Mouse (Mus musculus) spleen, postnatal 14 days (tissue): ENCODE data around the gene 4930442H23Rik.
"Not testable (repeated sequence)": the region's sequence is repeated elsewhere in the genome, so short reads cannot be mapped to it uniquely, and the experiment has no call there.

Experiments
- DNase-seq, 2 experiments: peaks; one replicate each; pipeline ENCODE4 v3.0.0; 2021 to 2022; ENCODE audit warnings: low spot score in 2 of 2

The 4930442H23Rik gene

DNA sequence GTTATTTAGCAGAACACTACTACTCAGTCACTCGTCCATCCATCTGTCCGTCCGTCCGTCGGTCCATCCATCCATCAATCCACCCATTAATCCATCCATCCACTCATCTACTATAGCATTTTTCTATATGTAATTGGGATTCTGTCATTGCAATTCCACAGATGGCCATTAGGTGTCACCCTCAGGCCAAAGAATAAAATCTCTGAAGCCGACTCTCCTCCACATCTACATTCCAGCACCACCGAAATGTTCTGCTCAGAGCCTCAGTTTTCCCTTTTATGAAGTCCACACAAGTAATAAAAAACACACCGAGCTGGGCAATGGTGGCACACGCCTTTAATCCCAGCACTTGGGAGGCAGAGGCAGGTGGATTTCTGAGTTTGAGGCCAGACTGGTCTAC is 14.6 kb upstream of the 4930442H23Rik start:
- peak in 1 of 2 experiments; percentile 56 for DNase-seq

DNA sequence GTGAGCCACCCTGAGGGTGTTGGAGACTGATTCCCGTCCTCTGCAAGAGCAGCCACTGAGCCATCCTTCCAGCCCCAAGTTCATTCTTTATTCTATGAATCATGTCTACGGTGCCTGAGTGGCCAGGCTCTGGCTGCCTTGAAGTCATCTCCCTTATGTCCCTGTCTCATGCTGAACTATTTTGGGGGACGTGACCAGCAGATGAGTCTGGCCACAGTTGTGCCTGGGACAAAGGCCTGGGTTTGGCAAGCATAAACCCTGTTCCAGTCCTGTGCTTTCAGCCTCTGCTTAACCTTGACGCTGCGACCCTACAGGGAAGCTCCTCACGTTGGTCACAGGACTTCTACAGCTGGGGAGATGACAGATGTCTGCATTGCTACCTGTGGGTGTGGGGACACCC is 13.7 kb upstream of the 4930442H23Rik start:
- DNase-seq: no peak

DNA sequence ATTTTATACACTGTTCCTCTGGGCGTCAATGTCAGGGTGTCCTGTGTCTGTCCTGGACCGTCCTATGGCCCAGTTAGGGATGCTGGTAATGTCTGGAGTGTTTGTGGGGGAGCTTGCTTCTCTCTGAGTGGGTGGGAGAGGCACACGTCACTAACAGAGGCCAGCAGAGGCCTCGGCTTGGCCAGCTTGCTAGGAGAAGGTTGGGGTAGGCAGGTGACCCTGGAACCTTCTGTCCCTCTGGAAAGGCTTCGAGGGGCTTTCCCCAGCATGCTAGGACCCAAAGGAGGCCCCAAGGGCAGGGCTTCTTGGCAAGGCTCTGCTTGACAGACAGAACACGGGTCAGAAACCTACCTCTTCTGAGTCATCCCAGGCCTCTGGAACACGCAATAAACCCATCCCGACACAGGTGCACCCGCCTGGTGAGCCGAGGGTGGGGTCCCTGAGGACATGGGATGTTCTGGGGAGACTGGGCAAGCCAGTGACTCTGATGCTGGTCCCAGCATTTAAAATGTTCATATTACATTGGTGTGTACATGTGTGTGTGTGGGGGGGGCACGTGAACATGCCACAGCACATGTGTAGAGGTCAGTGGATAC is 12.9 kb upstream of the 4930442H23Rik start:
- DNase-seq: no peak

DNA sequence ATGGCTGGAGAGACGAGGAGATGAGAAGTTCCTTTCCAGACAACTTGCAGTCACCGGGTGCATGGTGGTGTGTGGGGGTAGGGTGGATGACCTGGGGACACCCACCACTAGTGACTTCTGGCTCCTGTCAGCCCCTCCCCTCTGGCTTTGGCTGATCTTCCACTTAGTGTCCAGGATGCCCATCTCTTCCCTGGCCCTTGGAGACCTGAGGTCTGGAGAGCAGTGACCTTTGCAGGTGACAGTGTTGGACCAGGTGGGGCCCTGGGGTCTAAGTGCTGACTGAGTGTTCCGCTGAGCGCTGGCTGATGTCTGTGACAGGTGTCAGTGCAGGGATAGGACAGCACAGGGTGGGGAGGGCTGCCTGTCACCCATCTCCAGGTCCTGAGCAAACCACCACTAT is 11.7 kb upstream of the 4930442H23Rik start:
- DNase-seq: no peak

DNA sequence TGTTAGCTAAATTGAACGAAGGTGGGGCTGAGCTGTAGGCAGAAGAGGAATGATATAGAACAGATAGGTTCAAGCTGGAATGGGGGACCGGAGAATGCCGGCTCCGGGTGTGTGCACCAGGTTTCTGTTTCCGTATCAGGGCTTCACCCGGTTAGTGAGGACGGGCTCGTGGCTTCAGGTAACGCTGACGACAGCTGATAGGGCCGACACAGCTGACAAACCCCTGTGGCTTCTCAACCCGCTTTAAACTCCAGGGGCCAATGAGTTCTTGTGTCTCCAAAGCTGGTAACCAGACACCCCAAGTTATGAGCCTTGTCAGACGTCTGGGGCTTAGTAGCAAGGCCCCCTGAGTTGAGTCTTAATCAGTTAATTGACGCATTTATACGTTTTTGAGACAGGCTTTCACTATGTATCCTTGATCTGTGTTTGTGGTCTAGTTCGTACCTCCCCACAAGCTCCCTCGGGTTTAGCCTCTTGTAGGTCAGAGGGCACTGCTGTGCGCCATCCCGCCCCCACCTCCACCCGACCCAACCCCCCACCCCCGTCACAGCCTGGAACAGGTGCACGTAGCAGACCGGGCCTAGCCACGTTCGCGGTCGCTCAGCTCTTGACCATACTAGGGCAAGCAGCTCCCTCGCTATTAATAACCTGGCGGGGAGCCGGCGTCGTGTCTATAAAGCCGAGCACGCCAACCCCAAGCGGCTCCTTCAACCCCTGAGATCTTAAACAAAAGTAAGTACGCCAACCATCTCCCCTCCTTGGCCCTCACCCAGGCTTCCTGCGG is 10.5 kb upstream of the 4930442H23Rik start:
- peak in 1 of 2 experiments; percentile 44 for DNase-seq

DNA sequence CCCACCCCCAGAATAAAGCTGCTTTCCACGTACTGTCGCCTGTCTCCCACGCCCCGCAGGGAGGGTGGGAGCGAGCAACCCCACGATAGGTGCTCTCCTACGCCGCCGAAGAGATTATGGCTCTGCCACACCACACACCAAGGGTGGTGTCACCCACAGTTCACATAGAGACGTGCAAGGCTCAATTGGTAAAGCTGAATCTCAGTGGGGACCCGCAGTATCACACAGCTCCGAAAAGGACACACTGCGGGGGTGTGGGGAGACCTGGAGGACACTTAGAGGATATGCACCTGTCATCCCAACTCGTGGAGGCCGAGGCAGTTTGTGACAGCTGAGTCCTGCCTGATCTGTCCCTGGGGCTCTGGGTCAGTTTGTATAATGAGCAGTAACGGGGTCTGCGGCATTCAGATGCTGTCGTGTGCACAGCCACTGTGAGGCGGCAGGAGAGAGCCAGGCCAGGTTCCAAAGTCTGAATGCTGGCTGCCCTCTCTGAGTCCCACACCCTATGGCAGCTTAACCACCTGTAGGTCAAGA is 9.4 kb upstream of the 4930442H23Rik start:
- no peak for DNase-seq

DNA sequence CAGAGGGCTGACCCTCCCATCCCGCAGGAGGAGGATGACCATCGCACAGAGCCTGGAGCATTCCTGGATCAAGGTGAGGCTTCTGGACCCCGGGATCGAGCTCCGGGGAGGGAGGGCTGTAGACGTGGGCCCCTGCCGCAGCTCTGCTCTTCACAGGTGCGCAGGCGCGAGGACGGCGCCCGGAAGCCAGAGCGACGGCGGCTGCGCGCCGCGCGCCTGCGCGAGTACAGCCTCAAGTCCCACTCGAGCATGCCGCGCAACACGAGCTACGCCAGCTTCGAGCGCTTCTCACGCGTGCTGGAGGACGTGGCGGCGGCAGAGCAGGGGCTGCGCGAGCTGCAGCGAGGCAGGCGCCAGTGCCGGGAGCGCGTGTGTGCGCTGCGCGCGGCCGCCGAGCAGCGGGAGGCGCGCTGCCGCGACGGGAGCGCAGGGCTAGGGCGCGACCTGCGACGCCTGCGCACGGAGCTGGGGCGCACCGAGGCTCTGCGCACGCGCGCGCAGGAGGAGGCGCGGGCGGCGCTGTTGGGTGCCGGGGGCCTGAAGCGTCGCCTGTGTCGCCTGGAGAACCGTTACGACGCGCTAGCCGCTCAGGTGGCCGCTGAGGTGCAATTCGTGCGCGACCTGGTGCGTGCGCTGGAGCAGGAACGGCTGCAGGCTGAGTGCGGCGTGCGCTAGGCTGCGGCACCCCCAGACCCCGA is 8.8 kb upstream of the 4930442H23Rik start:
- peak; percentile 66 to 72 for DNase-seq

DNA sequence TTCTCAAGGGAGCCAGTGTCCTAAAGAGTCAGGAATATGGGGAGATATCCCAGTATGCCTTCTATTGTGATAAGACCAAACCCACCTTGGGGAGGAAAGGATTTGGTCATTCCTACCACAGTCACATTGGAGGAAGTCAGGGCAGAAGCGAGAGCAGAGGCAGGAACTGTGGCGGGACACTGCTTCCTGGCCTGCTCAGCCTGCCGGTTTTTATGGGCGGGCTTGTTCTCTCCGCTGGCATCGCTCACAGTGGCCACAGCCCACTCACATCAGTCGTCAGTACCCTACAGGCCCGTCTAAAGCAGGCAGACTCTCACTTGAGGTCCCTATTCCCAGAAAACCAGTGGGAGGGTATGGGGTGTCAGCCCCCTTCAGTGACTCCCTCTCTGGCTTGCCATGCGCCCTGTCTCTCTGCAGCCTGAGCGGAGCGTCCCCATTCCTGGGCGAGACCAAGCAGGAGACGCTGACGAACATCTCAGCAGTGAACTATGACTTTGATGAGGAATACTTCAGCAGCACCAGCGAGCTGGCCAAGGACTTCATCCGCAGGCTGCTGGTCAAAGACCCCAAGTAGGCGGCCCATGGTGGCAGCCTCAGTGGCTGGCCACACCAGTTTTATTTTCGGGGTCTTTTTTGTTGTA is 7.8 kb upstream of the 4930442H23Rik start:
- no peak for DNase-seq

DNA sequence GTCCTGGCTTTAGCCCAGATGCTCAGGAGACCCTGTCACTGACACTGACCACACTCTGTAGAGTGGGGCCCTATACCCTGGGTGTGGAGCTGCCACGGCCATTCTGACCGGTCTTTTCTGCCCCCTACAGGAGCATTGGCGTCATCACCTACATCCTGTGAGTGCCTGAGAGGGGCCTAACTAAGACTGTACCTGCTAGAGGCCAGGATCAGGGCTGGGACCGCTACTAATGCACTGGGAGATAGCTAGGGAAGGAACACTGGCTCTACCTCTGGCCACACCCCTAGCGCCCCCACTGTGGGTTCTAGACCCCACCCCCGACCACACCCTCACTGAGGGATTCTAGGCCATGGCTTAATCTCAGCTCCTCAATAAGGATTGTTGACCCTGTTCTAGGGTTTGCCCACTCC is 7.3 kb upstream of the 4930442H23Rik start:
- DNase-seq: no peak

DNA sequence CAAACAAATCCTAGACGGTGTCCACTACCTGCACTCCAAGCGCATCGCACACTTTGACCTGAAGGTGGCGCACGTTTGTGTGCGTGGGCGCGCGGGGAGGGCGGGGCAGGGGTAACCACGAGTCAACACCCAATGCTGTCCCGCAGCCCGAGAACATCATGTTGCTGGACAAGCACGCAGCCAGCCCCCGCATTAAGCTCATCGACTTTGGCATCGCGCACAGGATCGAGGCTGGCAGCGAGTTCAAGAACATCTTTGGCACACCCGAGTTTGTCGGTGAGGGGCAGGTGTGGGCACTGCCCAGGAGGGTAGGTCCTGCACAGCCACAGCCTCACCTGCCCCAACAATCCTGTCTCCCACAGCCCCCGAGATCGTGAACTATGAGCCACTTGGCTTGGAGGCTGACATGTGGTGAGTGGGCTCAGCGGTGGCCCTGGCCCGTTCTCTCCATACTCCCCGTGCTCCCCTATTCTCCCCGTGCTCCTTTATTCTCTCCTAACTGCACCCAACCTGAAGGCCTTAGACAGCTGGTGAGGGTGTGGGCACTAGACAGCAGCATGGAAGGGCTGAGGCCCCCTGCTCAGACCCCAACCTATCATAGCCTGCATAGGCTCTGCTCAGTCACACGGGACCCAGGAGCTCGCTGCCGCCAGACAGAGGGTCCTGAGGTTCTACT is 6.7 kb upstream of the 4930442H23Rik start:
- DNase-seq: no peak

DNA sequence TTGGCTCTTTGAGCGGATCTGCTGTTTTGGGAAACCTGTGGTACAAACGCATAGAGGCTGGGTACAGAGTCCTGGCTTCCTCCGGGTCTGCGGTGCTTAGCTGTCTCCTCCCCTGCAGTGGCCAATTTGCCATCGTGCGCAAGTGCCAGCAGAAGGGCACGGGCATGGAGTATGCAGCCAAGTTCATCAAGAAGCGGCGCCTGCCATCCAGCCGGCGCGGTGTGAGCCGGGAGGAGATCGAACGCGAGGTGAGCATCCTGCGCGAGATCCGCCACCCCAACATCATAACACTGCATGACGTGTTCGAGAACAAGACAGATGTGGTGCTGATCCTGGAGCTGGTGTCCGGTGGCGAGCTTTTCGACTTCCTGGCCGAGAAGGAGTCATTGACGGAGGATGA is 6.2 kb upstream of the 4930442H23Rik start:
- DNase-seq: no peak

DNA sequence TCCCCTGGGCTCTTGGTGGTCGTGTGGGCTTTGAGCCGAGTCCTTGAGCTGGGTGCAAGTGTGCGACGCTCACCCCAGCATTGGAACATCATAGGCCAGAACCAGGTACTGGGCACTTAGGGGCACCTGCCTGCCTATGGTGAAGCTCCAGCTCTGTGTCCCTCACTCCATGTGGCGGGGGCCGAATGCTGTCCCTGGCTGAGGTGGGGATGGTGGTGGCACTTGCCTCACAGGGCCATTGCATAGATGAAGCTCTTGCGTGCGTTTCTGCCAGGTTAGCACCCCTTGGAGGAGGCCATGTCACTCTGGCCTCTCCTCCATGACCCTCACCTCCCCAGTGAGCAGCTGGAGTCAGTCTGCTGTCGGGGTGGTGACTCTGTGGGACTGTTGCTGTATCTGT is 3.5 kb upstream of the 4930442H23Rik start:
- no peak for DNase-seq

DNA sequence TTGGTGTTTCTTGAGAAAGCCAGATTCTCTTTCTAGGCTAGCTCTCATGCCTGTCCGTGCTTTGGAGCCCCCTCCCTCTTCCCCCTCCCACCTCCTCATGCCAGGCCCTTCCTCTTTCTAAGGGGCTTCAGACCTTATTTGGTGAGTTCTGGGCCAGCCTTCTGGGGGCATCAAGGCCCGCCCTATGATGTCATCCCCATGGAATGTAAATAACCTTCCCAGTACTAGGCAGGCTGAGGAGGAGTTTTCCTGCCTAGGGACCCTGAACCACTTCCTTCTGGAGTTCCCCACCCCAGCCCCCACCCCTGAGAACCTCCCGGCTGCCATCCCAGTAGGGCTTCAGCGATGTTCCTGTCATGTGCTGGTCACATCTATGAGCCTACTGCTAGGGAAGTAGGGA is 1.1 kb upstream of the 4930442H23Rik start:
- no peak for DNase-seq

DNA sequence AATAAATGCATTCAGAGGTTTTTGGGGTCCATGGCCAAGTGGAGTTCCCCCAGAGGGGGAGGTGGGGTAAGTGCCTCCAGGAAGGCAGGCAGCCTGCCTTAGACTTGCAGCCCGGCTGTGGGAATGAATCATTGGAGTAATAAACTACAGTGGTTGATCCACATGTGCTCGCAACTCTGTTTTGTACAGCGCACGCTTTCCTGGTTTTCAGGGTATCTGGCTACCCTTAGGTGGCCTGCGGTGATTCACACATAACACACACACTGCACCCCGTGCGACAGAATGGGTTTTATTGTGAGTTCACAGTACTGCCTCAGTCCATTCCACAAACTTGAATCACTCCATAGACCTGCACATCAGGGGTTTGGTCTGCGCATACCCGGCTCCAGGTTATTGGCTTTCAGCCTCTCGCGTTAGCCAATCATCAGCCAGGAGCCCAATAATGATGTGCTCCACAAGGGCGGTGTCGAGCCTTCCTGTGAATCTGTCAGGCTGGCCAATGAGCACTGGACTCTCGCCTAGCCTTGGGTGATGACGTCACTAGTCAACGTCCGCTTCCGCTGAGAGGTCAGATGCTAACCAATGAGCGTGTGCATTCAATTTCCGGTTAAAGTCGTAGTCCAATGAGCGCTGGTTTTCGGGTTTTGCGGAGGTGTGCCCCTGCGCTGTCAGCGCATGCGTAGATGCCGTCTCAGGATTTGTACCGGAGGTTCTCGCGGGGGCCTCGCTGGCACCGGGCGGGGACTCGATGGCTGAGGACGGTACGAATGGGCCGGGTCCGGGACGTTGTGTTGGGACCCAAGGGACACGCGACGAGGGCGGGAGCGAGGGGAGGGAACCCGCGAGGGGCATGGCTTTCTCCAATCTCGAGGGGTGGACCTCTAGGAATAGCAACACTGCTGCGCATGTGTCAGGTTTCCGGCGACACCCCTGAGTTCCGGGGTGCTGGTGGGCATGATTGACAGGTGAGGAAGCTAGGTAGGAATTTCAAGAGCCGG is 1.0 kb downstream of the 4930442H23Rik start, which contains the start of gene Dapk3:
Gene Dapk3 (plus strand): TSS at position 670 of the 998 bp plus-strand sequence.
- DNase-seq: peak; percentile 78 to 90

DNA sequence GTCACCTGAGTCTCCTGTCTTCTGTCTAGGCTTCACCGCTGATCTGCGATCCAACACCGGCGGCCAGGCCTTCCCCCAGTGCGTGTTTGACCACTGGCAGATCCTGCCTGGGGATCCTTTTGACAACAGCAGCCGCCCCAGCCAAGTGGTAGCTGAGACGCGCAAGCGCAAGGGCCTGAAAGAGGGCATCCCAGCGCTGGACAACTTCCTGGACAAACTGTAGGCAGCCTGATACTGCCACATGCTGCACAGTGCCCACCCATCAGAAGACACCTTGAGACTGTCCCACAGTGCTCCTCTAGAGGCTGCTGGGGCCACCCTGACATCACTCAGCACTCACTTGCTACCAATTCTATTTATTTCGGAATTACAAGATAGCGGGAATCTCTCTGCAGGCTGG is 1.8 kb downstream of the 4930442H23Rik start:
- DNase-seq: not testable (repeated sequence)

DNA sequence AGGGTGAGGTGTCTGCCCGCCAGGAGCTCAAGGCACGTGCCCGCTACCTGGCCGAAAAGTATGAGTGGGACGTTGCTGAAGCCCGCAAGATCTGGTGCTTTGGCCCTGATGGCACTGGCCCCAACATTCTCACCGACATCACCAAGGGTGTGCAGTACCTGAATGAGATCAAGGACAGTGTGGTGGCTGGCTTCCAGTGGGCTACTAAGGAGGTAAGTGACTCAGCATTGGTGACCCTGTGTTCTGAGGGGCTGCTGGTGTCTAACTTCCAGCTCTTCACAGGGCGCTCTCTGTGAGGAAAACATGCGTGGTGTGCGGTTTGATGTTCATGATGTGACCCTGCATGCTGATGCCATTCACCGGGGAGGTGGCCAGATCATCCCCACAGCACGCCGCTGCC is 2.7 kb downstream of the 4930442H23Rik start:
- no peak for DNase-seq

DNA sequence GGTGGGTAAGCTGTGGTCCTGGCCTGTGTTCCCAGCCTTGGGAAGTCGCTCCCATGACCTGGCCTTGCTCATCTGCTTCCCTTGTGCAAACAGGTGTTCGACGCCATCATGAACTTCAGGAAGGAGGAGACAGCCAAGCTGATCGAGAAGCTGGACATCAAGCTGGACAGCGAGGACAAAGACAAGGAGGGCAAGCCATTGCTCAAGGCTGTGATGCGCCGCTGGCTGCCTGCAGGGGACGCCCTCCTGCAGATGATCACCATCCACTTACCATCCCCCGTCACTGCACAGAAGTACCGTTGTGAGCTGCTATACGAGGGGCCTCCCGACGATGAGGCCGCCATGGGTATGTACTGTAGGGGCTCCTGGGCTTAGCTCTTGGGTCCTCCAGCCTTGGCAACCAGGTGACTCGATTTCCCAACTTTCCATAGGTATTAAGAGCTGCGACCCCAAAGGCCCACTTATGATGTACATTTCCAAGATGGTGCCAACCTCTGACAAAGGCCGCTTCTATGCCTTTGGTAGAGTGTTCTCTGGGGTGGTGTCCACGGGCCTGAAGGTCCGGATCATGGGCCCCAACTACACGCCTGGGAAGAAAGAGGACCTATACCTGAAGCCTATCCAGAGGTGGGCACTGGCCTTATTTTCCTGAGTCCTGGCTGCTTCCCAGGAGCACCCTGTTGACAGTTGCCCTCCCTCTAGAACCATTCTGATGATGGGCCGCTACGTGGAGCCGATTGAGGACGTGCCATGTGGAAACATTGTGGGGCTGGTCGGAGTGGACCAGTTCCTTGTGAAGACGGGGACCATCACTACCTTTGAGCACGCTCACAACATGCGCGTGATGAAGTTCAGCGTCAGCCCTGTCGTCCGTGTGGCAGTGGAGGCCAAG is 4.0 kb downstream of the 4930442H23Rik start:
- DNase-seq: no peak

DNA sequence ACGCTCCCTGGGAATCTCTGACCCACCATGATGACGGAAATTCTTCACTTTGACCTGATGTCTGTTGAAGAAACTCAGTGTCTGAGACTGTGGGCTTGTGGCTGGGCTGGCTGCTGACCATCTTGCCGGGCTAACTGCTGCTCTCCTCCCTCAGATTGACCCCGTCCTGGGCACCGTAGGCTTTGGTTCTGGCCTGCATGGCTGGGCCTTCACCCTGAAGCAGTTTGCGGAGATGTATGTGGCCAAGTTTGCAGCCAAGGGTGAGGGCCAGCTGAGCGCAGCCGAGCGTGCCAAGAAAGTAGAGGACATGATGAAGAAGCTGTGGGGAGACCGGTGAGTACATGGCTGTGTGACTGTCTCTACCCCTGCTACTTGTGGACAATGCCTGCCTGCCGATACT is 4.7 kb downstream of the 4930442H23Rik start:
- DNase-seq: no peak
